Mouse (Mus musculus) liver, embryonic 13.5 days (tissue): ENCODE measurements around the gene Bnipl. TPM values are rescaled to one million over a fixed set of nuclear protein-coding genes. Genes with fewer than 3 reads are reported as not detected.

Source experiments
- ATAC-seq: fragments of 200-750 bp; cut with Nextera tagmentation; 2 replicates; pipeline ENCODE4 v1.8.0; 2017; ENCODE audit warnings: low read depth, mild to moderate bottlenecking, moderate number of reproducible peaks, moderate library complexity
- DNase-seq: peaks from one replicate; pipeline ENCODE4 v3.0.0; 2022
- H3K27ac ChIP-seq: fragments of 300-500 bp; sonication (generic); 2 replicates; pipeline ENCODE4 v1.5.1; 2015; ENCODE audit warnings: moderate library complexity, mild to moderate bottlenecking, inconsistent platforms
- H3K27me3 ChIP-seq: fragments of 300-500 bp; sonication (generic); 2 replicates; pipeline ENCODE4 v1.6.1; 2015; ENCODE audit warnings: mild to moderate bottlenecking, inconsistent platforms
- H3K36me3 ChIP-seq: fragments of 300-500 bp; sonication (generic); 2 replicates; pipeline ENCODE4 v1.6.1; 2015; ENCODE audit warnings: mild to moderate bottlenecking, inconsistent platforms
- H3K4me1 ChIP-seq: fragments of 300-500 bp; sonication (generic); replicated peaks from 2 replicates; pipeline ENCODE4 v1.6.1; 2015; ENCODE audit warnings: inconsistent platforms
- H3K4me2 ChIP-seq: fragments of 300-500 bp; sonication (generic); 2 replicates; pipeline ENCODE4 v1.6.1; 2015; ENCODE audit warnings: inconsistent platforms, mild to moderate bottlenecking, moderate library complexity
- H3K4me3 ChIP-seq: fragments of 300-500 bp; sonication (generic); replicated peaks from 2 replicates; pipeline ENCODE4 v1.5.1; 2015; ENCODE audit warnings: mild to moderate bottlenecking, inconsistent platforms
- H3K9ac ChIP-seq: fragments of 300-500 bp; sonication (generic); 2 replicates; pipeline ENCODE4 v1.6.1; 2015; ENCODE audit warnings: mild to moderate bottlenecking, inconsistent platforms
- H3K9me3 ChIP-seq: fragments of 300-500 bp; sonication (generic); replicated peaks from 2 replicates; pipeline ENCODE4 v1.6.1; 2016; ENCODE audit warnings: inconsistent platforms
- WGBS: fragments of 180-500 bp; shearing (Covaris S2); methylation state at CpG from one replicate; pipeline ENCODE4 v1.1.7; 2015; ENCODE audit not compliant: insufficient replicate concordance; 5-methylcytosine and 5-hydroxymethylcytosine counted together
- polyA plus RNA-seq: library from polyadenylated mRNA; unstranded; fragments of >200 nt; fragmentation: Nextera tagmentation; extraction: Ambion mirVana; gene quantifications from 2 replicates; pipeline ENCODE4 v1.2.1, GENCODE M21; 2015

Gene Bnipl
- polyA plus RNA-seq, 1 experiment from 2014 or later, result not detected

- H3K9me3 ChIP-seq, result no peaks in the 10 kb centered on the region
- H3K27ac ChIP-seq, result no peak overlapping the region
- H3K4me2 ChIP-seq, result no peak overlapping the region
- H3K4me1 ChIP-seq, result no peaks in the 10 kb centered on the region
- no peak overlapping the region for H3K4me3 ChIP-seq
- DNase-seq, result no peak
- H3K9ac ChIP-seq, result no peak overlapping the region
- 78% methylated on average over 5 of the region's 5 CpGs for WGBS
- no peak for ATAC-seq
- H3K27me3 ChIP-seq, result no peaks in the 10 kb centered on the region
- H3K36me3 ChIP-seq, result peaks cover 67% of the 10 kb centered on the region
Observed at GRCm38 (mm10) chr3:95256931-95257330, 5.9 kb upstream of the Bnipl start.

GRCm38 (mm10) chr3:95250361-95250760 is 632 bp downstream of the Bnipl start:
- no peak for DNase-seq
- WGBS, result 72% methylated on average over 5 of the region's 5 CpGs
- H3K27ac ChIP-seq, result no peak overlapping the region
- no peak overlapping the region for H3K9ac ChIP-seq
- no peak for ATAC-seq
- H3K4me1 ChIP-seq, result peaks cover 15% of the 10 kb centered on the region
- no peaks in the 10 kb centered on the region for H3K9me3 ChIP-seq
- H3K4me2 ChIP-seq, result no peak overlapping the region
- no peak overlapping the region for H3K4me3 ChIP-seq
- H3K36me3 ChIP-seq, result peaks cover 17% of the 10 kb centered on the region
- H3K27me3 ChIP-seq, result no peaks in the 10 kb centered on the region

- 50% methylated on average over 1 of the region's 1 CpGs for WGBS
- Histone ChIP-seq H3K9me3 (no peaks in the 10 kb centered on the region), H3K36me3 (peaks cover under 1% of the 10 kb centered on the region; the same call in 1 of the 2 replicates), H3K27me3 (no peaks in the 10 kb centered on the region), H3K9ac (no peak overlapping the region), H3K4me1 (peaks cover 15% of the 10 kb centered on the region), H3K4me3 (no peak overlapping the region), H3K27ac (no peak overlapping the region), H3K4me2 (no peak overlapping the region)
- DNase-seq (no peak), ATAC-seq (no peak)
Observed at GRCm38 (mm10) chr3:95247660-95248336, 3.2 kb downstream of the Bnipl start.

GRCm38 (mm10) chr3:95246465-95247231 is 4.3 kb downstream of the Bnipl start:
- no peaks in the 10 kb centered on the region for H3K9me3 ChIP-seq
- ATAC-seq (no peak), DNase-seq (no peak)
- H3K27me3 ChIP-seq, result no peaks in the 10 kb centered on the region
- H3K4me2 ChIP-seq, result no peak overlapping the region
- WGBS, result 62% methylated on average over 5 of the region's 5 CpGs
- H3K9ac ChIP-seq, result no peak overlapping the region
- H3K36me3 ChIP-seq, result no peaks in the 10 kb centered on the region
- H3K27ac ChIP-seq, result peak overlapping the region; percentile 2
- peaks cover 15% of the 10 kb centered on the region for H3K4me1 ChIP-seq
- no peak overlapping the region for H3K4me3 ChIP-seq

GRCm38 (mm10) chr3:95243086-95243485 is 7.9 kb downstream of the Bnipl start:
- Histone ChIP-seq H3K9ac (no peak overlapping the region), H3K27me3 (no peaks in the 10 kb centered on the region), H3K4me1 (peaks cover 19% of the 10 kb centered on the region), H3K9me3 (no peaks in the 10 kb centered on the region), H3K4me3 (no peak overlapping the region), H3K36me3 (peaks cover 3% of the 10 kb centered on the region), H3K27ac (no peak overlapping the region), H3K4me2 (no peak overlapping the region)
- no peak for DNase-seq
- ATAC-seq, result no peak
- 73% methylated on average over 2 of the region's 2 CpGs for WGBS

- H3K27me3 ChIP-seq, result no peaks in the 10 kb centered on the region
- peak within 1 kb of the TSS; percentile 8 for H3K4me2 ChIP-seq
- no peaks in the 10 kb centered on the region for H3K9me3 ChIP-seq
- peaks cover 11% of the 10 kb centered on the region for H3K4me1 ChIP-seq
- H3K9ac ChIP-seq, result peak within 1 kb of the TSS; percentile 28; the same call in 1 of the 2 replicates
- WGBS, result 76% methylated on average over 7 of the region's 7 CpGs
- H3K27ac ChIP-seq, result no peak within 1 kb of the TSS
- DNase-seq (no peak), ATAC-seq (no peak)
- no peak within 1 kb of the TSS for H3K4me3 ChIP-seq
- H3K36me3 ChIP-seq, result peaks cover 19% of the 10 kb centered on the region
Observed at GRCm38 (mm10) chr3:95241498-95241897, 9.5 kb downstream of the Bnipl start, which contains the start of gene Gm128. Gene Gm128, minus strand, starts transcription at chr3:95241598.

GRCm38 (mm10) chr3:95240900-95241299 is 10.1 kb downstream of the Bnipl start:
- H3K9ac ChIP-seq, result peak overlapping the region; percentile 28; the same call in 1 of the 2 replicates
- no peaks in the 10 kb centered on the region for H3K9me3 ChIP-seq
- H3K27ac ChIP-seq, result no peak overlapping the region
- H3K4me2 ChIP-seq, result peak overlapping the region; percentile 8
- H3K4me1 ChIP-seq, result peaks cover 10% of the 10 kb centered on the region
- H3K4me3 ChIP-seq, result no peak overlapping the region
- ATAC-seq (no peak), DNase-seq (no peak)
- peaks cover 25% of the 10 kb centered on the region for H3K36me3 ChIP-seq
- H3K27me3 ChIP-seq, result no peaks in the 10 kb centered on the region
- 45% methylated on average over 17 of the region's 17 CpGs for WGBS

- Histone ChIP-seq H3K4me2 (no peak overlapping the region), H3K4me1 (peaks cover 10% of the 10 kb centered on the region), H3K36me3 (peaks cover 34% of the 10 kb centered on the region), H3K4me3 (no peak overlapping the region), H3K27ac (no peak overlapping the region), H3K9me3 (no peaks in the 10 kb centered on the region), H3K9ac (no peak overlapping the region), H3K27me3 (no peaks in the 10 kb centered on the region)
- DNase-seq, result no peak
- ATAC-seq, result no peak
- WGBS, result 76% methylated on average over 12 of the region's 12 CpGs
Observed at GRCm38 (mm10) chr3:95239971-95240370, 11.0 kb downstream of the Bnipl start.

GRCm38 (mm10) chr3:95239022-95239421 is 12.0 kb downstream of the Bnipl start:
- WGBS, result 75% methylated on average over 6 of the region's 6 CpGs
- DNase-seq (no peak), ATAC-seq (no peak)
- Histone ChIP-seq H3K4me1 (peaks cover 10% of the 10 kb centered on the region), H3K36me3 (peaks cover 44% of the 10 kb centered on the region), H3K27me3 (no peaks in the 10 kb centered on the region), H3K4me3 (no peak overlapping the region), H3K9me3 (no peaks in the 10 kb centered on the region), H3K4me2 (no peak overlapping the region), H3K9ac (no peak overlapping the region), H3K27ac (no peak overlapping the region)

- no peak for DNase-seq
- no peak overlapping the region for H3K4me3 ChIP-seq
- peaks cover 16% of the 10 kb centered on the region for H3K4me1 ChIP-seq
- H3K27me3 ChIP-seq, result no peaks in the 10 kb centered on the region
- no peak overlapping the region for H3K4me2 ChIP-seq
- H3K9me3 ChIP-seq, result no peaks in the 10 kb centered on the region
- no peak overlapping the region for H3K9ac ChIP-seq
- H3K36me3 ChIP-seq, result peaks cover 58% of the 10 kb centered on the region
- WGBS, result 84% methylated on average over 8 of the region's 8 CpGs
- H3K27ac ChIP-seq, result no peak overlapping the region
- no peak for ATAC-seq
Observed at GRCm38 (mm10) chr3:95237541-95238099, 13.4 kb downstream of the Bnipl start.

GRCm38 (mm10) chr3:95235386-95236301 is 15.3 kb downstream of the Bnipl start:
- no peak for ATAC-seq
- DNase-seq, result no peak
- 89% methylated on average over 23 of the region's 23 CpGs for WGBS
- Histone ChIP-seq H3K4me2 (no peak overlapping the region), H3K4me1 (peaks cover 32% of the 10 kb centered on the region), H3K36me3 (peaks cover 71% of the 10 kb centered on the region), H3K9me3 (no peaks in the 10 kb centered on the region), H3K27me3 (no peaks in the 10 kb centered on the region), H3K4me3 (no peak overlapping the region), H3K27ac (no peak overlapping the region), H3K9ac (no peak overlapping the region)
